Mouse (Mus musculus): ENCODE results near the gene Atp2a3. TPM values are rescaled to one million over a fixed set of nuclear protein-coding genes. Genes with fewer than 3 reads are reported as not detected.

Gene Atp2a3
- polyA plus RNA-seq, 1 experiment = 1.4 TPM

DNA sequence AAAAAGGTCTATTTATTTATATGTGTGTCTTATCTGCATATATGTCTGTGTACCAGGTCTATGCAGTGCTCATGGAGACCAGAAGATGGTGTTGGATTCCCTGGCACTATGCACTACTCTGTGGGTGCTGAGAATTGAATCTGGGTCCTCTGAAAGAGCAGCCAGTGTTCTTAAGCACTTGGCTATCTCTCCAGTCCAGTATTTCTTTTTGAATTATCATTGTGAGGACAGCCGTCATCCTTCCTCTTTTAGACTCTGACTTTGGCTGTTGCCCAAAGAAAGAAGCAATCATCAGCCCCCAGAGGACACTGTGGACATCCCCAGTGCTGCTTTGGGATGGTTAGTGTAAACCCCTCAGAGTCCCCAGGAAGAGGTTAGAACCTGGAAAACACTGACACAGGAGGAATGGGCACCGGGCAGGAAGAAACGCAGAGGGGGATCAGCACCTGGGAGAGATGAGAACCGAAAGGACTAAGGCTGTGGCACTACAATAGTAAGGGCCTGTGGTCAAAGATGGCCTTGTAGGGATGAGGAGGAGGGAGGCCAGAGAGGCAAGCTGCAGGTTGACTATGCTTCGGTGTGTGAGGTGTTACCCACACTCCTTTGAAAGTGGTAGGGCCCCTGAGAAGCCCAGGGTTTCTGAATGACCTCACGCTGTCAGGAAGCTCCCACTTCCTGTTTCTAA is 15.0 kb upstream of the Atp2a3 start:
- TF ChIP-seq POLR2A (IDR thresholded peaks at IDR 0.05; ENCODE audit: borderline replicate concordance, extremely low read depth, insufficient read depth, insufficient read length, poor library complexity, severe bottlenecking) = no peak
- no peak for TF ChIP-seq CTCF (IDR thresholded peaks at IDR 0.05; ENCODE audit: borderline replicate concordance, extremely low read depth, insufficient read depth, insufficient read length)
- no peak for DNase-seq (ENCODE audit: low read depth)

GRCm38 (mm10) chr11:72946560-72947119 is 14.3 kb upstream of the Atp2a3 start:
- TF ChIP-seq CTCF (IDR thresholded peaks at IDR 0.05; ENCODE audit: borderline replicate concordance, extremely low read depth, insufficient read depth, insufficient read length) = no peak
- no peak for DNase-seq (ENCODE audit: low read depth)

GRCm38 (mm10) chr11:72947840-72948239 is 13.1 kb upstream of the Atp2a3 start:
- TF ChIP-seq CTCF (IDR thresholded peaks at IDR 0.05; ENCODE audit: borderline replicate concordance, extremely low read depth, insufficient read depth, insufficient read length) = no peak
- DNase-seq (ENCODE audit: low read depth) = no peak

DNA sequence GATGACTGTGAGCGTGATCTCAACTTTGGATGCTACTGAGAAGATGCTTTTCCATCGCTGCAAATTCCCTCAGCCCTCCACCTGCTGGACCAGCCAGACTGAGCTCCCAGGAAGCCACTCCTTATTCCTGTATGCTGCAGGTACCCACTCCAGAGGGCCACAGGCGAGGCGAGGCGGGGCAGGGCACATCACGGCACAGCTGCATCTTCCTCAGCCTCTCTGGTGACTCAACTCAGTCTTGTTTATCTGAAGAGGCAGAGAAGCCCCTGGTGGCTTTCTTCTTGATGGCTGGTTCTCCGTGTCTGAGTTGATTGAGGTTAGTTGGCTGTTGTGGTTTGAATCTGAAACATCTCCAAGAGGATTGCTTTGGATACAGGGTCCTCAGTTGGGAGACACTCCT is 12.7 kb upstream of the Atp2a3 start:
- DNase-seq (ENCODE audit: low read depth) = no peak
- no peak for TF ChIP-seq CTCF (IDR thresholded peaks at IDR 0.05; ENCODE audit: borderline replicate concordance, extremely low read depth, insufficient read depth, insufficient read length)
- TF ChIP-seq POLR2A (IDR thresholded peaks at IDR 0.05; ENCODE audit: borderline replicate concordance, extremely low read depth, insufficient read depth, insufficient read length, poor library complexity, severe bottlenecking) = no peak

GRCm38 (mm10) chr11:72951137-72952000 is 9.6 kb upstream of the Atp2a3 start:
- TF ChIP-seq CTCF (IDR thresholded peaks at IDR 0.05; ENCODE audit: borderline replicate concordance, extremely low read depth, insufficient read depth, insufficient read length) = no peak
- no peak for TF ChIP-seq POLR2A (IDR thresholded peaks at IDR 0.05; ENCODE audit: borderline replicate concordance, extremely low read depth, insufficient read depth, insufficient read length, poor library complexity, severe bottlenecking)
- no peak for DNase-seq (ENCODE audit: low read depth)

DNA sequence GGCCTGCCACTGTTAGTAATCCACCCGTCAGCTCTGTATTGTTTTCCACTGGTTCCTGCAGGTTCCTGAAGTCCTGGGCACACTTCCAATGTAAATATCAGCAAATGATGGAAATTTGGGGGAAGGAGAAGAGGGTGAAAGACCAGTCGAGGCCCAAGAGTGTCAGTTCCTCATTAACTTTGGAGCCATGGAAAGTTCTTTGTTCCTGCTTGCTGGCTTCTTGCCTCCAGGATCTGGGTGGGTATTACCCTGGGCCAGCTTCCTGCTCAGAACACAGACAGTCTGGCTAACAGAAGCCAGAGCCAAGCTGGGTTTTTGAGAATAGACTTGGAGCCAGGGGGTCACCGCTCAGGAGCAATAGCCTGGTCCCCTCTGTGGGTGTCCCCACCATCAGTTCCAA is 8.7 kb upstream of the Atp2a3 start:
- TF ChIP-seq CTCF (IDR thresholded peaks at IDR 0.05; ENCODE audit: borderline replicate concordance, extremely low read depth, insufficient read depth, insufficient read length) (no peak), POLR2A (IDR thresholded peaks at IDR 0.05; ENCODE audit: borderline replicate concordance, extremely low read depth, insufficient read depth, insufficient read length, poor library complexity, severe bottlenecking) (no peak)
- DNase-seq (ENCODE audit: low read depth) = peak; percentile 25

GRCm38 (mm10) chr11:72952697-72953096 is 8.3 kb upstream of the Atp2a3 start:
- no peak for DNase-seq (ENCODE audit: low read depth)
- TF ChIP-seq POLR2A (IDR thresholded peaks at IDR 0.05; ENCODE audit: borderline replicate concordance, extremely low read depth, insufficient read depth, insufficient read length, poor library complexity, severe bottlenecking) (no peak), CTCF (IDR thresholded peaks at IDR 0.05; ENCODE audit: borderline replicate concordance, extremely low read depth, insufficient read depth, insufficient read length) (no peak)

- TF ChIP-seq CTCF (IDR thresholded peaks at IDR 0.05; ENCODE audit: borderline replicate concordance, extremely low read depth, insufficient read depth, insufficient read length) = no peak
- no peak for TF ChIP-seq POLR2A (IDR thresholded peaks at IDR 0.05; ENCODE audit: borderline replicate concordance, extremely low read depth, insufficient read depth, insufficient read length, poor library complexity, severe bottlenecking)
- no peak for DNase-seq (ENCODE audit: low read depth)
These were observed 7.9 kb upstream of the Atp2a3 start for GRCm38 (mm10) chr11:72953116-72953439.

DNA sequence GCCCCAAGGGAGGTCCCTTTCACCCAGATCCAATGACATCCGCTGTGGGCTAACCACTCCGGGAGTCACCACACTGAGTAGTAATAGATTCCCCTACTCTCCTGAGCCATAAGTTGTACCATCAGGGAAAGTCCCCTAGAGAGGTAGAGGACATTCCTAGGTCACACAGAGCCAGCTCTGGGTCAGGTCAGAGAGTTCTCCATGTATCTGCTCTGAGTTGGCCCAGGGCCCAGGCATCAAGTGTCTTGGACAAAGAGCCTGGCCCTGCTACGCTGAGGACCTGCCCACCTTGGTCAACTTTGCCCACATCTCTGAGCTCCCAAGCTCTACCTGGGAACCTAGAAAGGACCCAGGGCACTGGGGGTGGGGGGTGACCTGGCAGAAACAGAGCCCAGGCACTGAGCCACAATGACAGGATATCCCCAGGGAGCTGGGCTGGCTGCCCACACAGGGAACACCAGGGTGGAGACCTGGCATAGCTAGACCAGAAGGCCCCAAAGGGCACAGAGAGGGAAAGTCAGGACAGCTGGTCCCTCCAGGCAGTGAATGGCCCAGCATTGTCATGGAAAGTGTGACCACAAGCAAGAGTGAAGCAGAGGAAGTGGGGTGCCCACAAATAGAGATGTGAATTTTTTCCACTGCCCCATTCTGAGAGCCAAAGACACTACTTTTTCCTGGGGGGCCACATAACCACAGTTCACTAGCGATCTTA is 7.4 kb upstream of the Atp2a3 start:
- TF ChIP-seq POLR2A (IDR thresholded peaks at IDR 0.05; ENCODE audit: borderline replicate concordance, extremely low read depth, insufficient read depth, insufficient read length, poor library complexity, severe bottlenecking) (no peak), CTCF (IDR thresholded peaks at IDR 0.05; ENCODE audit: borderline replicate concordance, extremely low read depth, insufficient read depth, insufficient read length) (no peak)
- no peak for DNase-seq (ENCODE audit: low read depth)

GRCm38 (mm10) chr11:72954216-72954615 is 6.8 kb upstream of the Atp2a3 start:
- TF ChIP-seq CTCF (IDR thresholded peaks at IDR 0.05; ENCODE audit: borderline replicate concordance, extremely low read depth, insufficient read depth, insufficient read length) (no peak), POLR2A (IDR thresholded peaks at IDR 0.05; ENCODE audit: borderline replicate concordance, extremely low read depth, insufficient read depth, insufficient read length, poor library complexity, severe bottlenecking) (no peak)
- no peak for DNase-seq (ENCODE audit: low read depth)

- TF ChIP-seq POLR2A (IDR thresholded peaks at IDR 0.05; ENCODE audit: borderline replicate concordance, extremely low read depth, insufficient read depth, insufficient read length, poor library complexity, severe bottlenecking) (no peak), CTCF (IDR thresholded peaks at IDR 0.05; ENCODE audit: borderline replicate concordance, extremely low read depth, insufficient read depth, insufficient read length) (no peak)
- no peak for DNase-seq (ENCODE audit: low read depth)
These were observed 5.5 kb upstream of the Atp2a3 start for GRCm38 (mm10) chr11:72955339-72955974.
